Mouse (Mus musculus): Measurements from ENCODE around the gene Lman2. TPM values are rescaled to one million over a fixed set of nuclear protein-coding genes. Genes with fewer than 3 reads are reported as not detected.
A peak's percentile ranks its signal among the peaks of the same experiment; 100 is the strongest.

The Lman2 gene
- polyA plus RNA-seq (2012; ENCODE audit: insufficient read depth, insufficient read length, low replicate concordance, missing spikeins): not detected in 2 replicates

DNA sequence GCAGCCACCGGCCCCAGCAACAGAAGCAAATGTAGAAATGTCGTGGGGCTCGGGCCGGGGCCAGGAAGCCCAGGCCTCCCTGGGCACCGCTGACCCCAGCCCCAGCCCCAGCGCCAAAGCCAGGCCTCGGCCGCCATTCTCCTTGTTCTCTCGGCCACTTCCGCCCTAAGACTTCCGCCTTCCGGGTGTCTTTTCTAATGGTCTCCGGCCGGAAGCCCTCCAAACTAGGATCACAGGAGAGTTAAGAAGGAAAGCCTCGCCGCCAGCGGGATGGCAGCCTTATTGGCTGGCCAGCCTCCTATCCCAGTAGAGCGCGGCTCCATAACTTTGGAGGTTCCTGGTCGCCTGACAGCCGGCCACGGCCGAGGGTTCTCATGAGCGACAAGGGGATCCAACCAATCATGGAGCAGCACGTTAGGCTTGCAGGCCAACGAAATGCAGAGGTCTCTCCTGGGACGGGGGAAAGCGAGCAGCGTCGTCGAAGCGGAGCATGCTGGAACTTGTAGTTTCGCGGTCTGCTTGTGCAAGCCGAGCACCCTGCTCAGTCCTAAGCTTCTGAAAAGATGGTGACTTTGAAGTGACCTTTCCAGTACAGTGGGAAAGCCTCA lies at the start of gene Lman2:
Gene Lman2 (minus strand): TSS at position 331 of the 608 bp plus-strand sequence.
- peak within 1 kb of the TSS; percentile 34; the same call in 1 of the 2 replicates for H3K27ac ChIP-seq (ENCODE audit: insufficient read depth, low read depth, low read length)
- H3K4me1 ChIP-seq (ENCODE audit: control insufficient read depth, insufficient read depth, low read length): peaks cover 21% of the 10 kb centered on the region
- 0 out of 2 replicates have a peak, but pooled peaks have one; percentile 19 for TF ChIP-seq POLR2A (IDR thresholded peaks at IDR 0.05; ENCODE audit: insufficient read depth, low read depth, low read length)
- TF ChIP-seq CTCF (IDR thresholded peaks at IDR 0.05; ENCODE audit: insufficient read depth, low read depth, low read length): no peak
- WGBS: under 1% methylated on average over 35 of the region's 35 CpGs
- peak within 1 kb of the TSS; percentile 66 for H3K4me3 ChIP-seq (ENCODE audit: insufficient read depth, low read depth, low read length)

DNA sequence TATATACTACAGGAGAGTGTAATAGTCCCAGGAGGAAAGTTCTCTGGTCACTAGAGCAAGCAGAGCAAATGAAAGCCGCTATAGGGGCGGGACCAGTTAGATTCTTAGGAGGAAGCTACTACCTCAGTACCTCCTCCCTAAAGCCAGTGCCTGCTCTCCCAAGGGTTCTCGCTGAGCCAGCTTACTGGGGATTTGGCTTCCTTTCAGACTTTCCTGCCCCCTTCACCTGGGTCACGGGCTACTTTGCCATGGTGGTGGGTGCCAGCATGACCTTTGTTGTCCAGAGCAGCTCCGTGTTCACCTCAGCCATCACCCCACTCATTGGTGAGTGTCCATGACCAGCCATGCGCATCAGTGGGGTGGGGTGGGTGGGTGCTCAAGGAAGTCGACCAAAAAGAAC lies 49.2 kb upstream of the Lman2 start:
- WGBS: 89% methylated on average over 7 of the region's 7 CpGs
- Histone ChIP-seq H3K4me1 (ENCODE audit: control insufficient read depth, insufficient read depth, low read length) (peaks cover 7% of the 10 kb centered on the region), H3K4me3 (ENCODE audit: insufficient read depth, low read depth, low read length) (no peak overlapping the region), H3K27ac (ENCODE audit: insufficient read depth, low read depth, low read length) (no peak overlapping the region)
- TF ChIP-seq CTCF (IDR thresholded peaks at IDR 0.05; ENCODE audit: insufficient read depth, low read depth, low read length) (no peak), POLR2A (IDR thresholded peaks at IDR 0.05; ENCODE audit: insufficient read depth, low read depth, low read length) (no peak)

DNA sequence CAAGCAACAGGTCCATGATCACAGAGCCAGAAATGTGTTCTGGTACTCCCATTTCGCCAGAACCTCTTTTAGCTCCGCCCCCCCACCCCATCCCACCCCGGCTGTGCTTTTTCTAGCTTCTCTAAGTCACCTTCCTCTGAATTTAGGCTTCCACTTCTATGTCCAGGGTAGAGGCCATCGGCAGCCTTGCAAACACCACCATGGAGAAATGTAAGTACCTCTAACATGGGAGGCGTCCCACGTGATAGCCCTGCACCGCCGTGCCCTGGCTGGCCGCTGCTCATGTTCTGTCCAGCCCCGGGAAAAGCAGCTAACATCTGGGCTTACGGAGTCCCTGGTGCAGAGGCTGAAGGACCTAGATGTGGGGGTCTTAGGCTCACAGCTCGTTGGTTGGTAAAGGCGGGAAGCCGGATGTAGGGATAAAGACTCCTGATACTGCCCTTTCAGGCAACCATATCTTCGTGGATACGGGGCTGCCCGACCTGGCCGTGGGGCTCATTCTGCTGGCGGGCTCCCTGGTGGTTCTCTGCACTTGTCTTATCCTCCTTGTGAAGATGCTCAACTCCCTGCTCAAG lies 46.0 kb upstream of the Lman2 start:
- no peak overlapping the region for H3K4me3 ChIP-seq (ENCODE audit: insufficient read depth, low read depth, low read length)
- peaks cover 23% of the 10 kb centered on the region for H3K4me1 ChIP-seq (ENCODE audit: control insufficient read depth, insufficient read depth, low read length)
- 90% methylated on average over 19 of the region's 19 CpGs for WGBS
- TF ChIP-seq POLR2A (IDR thresholded peaks at IDR 0.05; ENCODE audit: insufficient read depth, low read depth, low read length) (no peak), CTCF (IDR thresholded peaks at IDR 0.05; ENCODE audit: insufficient read depth, low read depth, low read length) (no peak)
- no peak overlapping the region for H3K27ac ChIP-seq (ENCODE audit: insufficient read depth, low read depth, low read length)

DNA sequence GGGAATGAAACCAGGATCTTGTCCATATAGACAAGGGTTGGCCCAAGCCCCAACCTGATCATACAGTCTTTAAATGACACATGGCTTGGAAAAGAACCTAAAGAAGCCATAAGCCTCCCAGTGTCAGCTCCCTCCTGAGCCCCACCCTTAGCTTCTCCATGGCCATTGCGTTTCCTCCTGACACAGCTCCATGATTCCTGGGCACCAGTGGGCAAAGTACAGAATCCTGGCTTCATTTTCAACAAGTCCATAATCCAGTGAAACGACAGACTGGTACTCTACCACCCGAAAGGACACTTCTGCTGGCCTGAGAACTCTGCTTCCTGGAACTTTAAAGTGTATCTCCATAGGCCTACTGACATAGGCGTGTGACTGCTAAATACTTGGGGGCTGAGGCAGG lies 44.8 kb upstream of the Lman2 start:
- Histone ChIP-seq H3K4me3 (ENCODE audit: insufficient read depth, low read depth, low read length) (no peak overlapping the region), H3K4me1 (ENCODE audit: control insufficient read depth, insufficient read depth, low read length) (peaks cover 33% of the 10 kb centered on the region), H3K27ac (ENCODE audit: insufficient read depth, low read depth, low read length) (no peak overlapping the region)
- whole genome bisulfite sequencing: 92% methylated on average over 4 of the region's 4 CpGs
- no peak for TF ChIP-seq POLR2A (IDR thresholded peaks at IDR 0.05; ENCODE audit: insufficient read depth, low read depth, low read length)
- TF ChIP-seq CTCF (IDR thresholded peaks at IDR 0.05; ENCODE audit: insufficient read depth, low read depth, low read length): no peak

DNA sequence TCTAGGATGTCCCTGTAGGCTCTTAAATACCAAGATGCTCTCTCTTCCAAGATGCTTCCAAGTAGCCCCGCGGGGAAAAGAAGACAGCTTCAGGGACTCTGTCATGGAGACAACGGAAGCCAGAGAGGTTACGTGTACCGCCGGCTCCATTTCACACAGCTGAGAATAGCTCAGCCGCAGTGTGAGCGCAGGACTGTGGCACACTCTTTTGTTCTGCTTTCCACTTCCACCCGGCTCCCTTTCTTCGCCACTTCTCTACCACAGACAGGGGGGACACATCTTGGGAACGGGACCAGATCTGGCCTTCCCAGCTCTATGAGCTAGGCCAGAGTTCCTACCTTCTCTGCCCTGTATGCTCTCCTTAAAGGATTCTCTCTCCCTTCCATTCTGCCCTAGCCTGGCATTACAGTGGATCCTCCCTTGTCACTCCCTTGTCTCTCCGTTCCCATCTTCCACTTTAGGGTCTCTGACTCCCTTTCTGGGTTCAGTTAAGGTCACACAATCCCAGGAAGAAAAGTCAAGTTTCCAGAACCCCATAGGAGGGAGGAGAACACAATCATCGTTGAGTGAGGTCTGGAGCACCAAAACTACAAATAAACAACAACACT lies 43.3 kb upstream of the Lman2 start:
- TF ChIP-seq CTCF (IDR thresholded peaks at IDR 0.05; ENCODE audit: insufficient read depth, low read depth, low read length): no peak
- no peak for TF ChIP-seq POLR2A (IDR thresholded peaks at IDR 0.05; ENCODE audit: insufficient read depth, low read depth, low read length)
- Histone ChIP-seq H3K27ac (ENCODE audit: insufficient read depth, low read depth, low read length) (peak overlapping the region; percentile 48), H3K4me1 (ENCODE audit: control insufficient read depth, insufficient read depth, low read length) (peaks cover 35% of the 10 kb centered on the region), H3K4me3 (ENCODE audit: insufficient read depth, low read depth, low read length) (no peak overlapping the region)
- WGBS: 26% methylated on average over 13 of the region's 13 CpGs

DNA sequence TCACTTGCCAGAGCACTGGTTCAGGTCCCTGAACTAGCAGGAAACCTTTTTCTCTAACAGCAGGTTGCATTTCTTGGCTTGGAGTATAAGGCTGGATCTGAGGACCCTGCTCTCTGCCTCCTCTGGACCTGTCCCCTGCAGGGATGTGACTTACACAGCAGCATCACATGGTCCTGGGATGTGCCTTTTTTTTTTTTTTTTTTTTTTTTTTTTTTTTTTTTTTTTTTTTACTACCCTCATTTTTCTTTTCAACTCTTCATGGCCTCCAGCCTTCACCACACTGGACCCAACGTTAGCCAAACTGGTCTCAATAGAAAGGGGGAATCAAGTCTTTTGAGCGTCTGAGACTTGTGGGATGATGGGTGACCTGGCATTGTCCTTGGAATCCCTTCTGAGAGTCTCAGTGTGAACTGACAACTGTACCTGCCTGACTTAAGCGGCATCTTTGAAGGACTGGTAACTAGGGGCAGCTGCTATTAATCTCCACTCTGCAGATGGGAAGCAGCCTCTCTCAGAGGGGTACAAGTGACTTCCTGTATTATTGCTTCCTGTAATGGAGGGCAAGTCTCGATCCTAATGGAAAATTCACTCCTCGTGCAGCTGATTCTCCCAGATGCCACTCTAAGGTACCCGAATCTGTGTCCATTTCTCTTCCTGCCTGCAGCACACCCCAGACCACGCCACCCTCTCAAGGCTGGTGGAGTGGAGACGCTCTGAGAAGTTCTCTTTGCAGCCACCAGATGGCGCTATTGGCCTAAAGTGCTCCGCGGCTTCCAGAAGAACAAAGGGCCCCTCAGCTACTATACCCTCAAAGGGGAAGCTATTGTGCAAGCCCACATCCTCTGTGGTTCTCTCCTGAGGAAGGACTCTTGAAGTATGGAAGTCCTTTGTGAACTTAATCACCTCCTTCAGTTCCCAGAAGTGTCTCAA lies 42.5 kb upstream of the Lman2 start:
- WGBS: 11% methylated on average over 11 of the region's 11 CpGs
- no peak overlapping the region for H3K4me3 ChIP-seq (ENCODE audit: insufficient read depth, low read depth, low read length)
- TF ChIP-seq CTCF (IDR thresholded peaks at IDR 0.05; ENCODE audit: insufficient read depth, low read depth, low read length) (peak; percentile 87), POLR2A (IDR thresholded peaks at IDR 0.05; ENCODE audit: insufficient read depth, low read depth, low read length) (no peak)
- H3K4me1 ChIP-seq (ENCODE audit: control insufficient read depth, insufficient read depth, low read length): peaks cover 35% of the 10 kb centered on the region
- H3K27ac ChIP-seq (ENCODE audit: insufficient read depth, low read depth, low read length): peak overlapping the region; percentile 98

DNA sequence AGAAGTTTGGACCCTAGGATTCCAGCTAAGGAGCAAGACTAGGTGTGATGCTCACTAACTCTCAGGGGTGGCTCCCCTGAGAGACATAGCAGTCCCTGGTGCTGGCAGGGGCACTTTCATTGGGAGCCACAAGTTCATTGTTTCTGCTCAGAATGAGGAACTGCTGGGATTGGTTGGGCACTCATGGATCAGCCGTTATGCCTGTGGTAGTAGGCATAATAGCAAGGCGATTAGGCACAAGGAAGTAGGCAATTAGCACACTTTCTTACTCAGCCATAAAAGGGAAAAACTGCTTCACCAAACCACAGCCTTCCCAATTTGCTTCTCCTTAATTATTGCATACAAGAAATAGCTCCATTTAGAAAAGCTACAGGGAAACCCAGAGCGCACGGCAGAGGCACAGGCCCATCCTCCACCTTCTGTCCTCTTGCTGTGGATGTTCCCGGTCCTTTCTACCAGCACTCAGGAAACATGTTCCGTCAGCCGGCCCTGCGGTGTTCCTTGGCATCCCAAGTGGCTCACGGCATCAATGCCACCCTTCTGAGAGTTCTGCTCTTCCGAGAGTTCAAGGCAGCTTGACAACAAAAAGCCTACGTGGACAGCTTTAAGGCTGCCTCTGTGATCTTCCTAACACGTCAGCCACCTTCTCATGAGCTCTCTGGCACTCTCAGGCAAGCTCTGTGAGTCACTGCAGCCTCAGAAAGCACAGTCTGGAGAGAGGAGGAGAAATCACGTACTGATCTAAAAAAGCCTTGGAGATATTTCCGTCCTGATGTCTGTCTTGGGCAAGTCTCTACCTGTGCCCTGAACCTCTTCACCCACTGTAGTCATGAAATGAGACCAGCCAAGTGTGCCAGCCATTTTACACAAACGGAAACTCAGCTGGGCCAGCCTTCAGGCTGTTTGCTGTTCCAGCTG lies 41.6 kb upstream of the Lman2 start:
- Histone ChIP-seq H3K4me3 (ENCODE audit: insufficient read depth, low read depth, low read length) (peak overlapping the region; percentile 13; the same call in 1 of the 2 replicates), H3K4me1 (ENCODE audit: control insufficient read depth, insufficient read depth, low read length) (peaks cover 35% of the 10 kb centered on the region), H3K27ac (ENCODE audit: insufficient read depth, low read depth, low read length) (peak overlapping the region; percentile 98)
- WGBS: 14% methylated on average over 15 of the region's 15 CpGs
- no peak for TF ChIP-seq CTCF (IDR thresholded peaks at IDR 0.05; ENCODE audit: insufficient read depth, low read depth, low read length)
- TF ChIP-seq POLR2A (IDR thresholded peaks at IDR 0.05; ENCODE audit: insufficient read depth, low read depth, low read length): no peak

DNA sequence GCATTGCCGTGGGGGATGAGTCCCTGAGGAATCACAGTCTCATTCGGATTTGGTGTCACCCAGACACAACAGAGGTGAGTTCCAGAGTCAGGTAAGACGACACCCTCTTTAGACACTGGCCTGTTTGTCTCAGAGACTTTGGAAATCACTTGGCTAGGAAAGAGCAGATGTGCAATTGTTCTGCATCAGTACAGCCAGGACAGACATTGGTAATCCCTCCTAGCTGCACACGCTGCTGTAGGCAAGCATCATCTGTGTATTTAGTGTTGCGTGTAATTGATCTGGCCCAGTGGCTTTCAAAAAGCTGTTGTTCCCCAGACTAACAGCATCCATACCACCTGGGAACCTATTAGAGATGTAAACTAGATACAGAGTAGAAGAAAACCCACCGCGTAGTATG lies 40.7 kb upstream of the Lman2 start:
- H3K4me1 ChIP-seq (ENCODE audit: control insufficient read depth, insufficient read depth, low read length): peaks cover 35% of the 10 kb centered on the region
- no peak overlapping the region for H3K4me3 ChIP-seq (ENCODE audit: insufficient read depth, low read depth, low read length)
- peak overlapping the region; percentile 98 for H3K27ac ChIP-seq (ENCODE audit: insufficient read depth, low read depth, low read length)
- no peak for TF ChIP-seq POLR2A (IDR thresholded peaks at IDR 0.05; ENCODE audit: insufficient read depth, low read depth, low read length)
- TF ChIP-seq CTCF (IDR thresholded peaks at IDR 0.05; ENCODE audit: insufficient read depth, low read depth, low read length): no peak
- 74% methylated on average over 7 of the region's 7 CpGs for WGBS
